Mouse (Mus musculus) sigmoid colon, adult 10 weeks (tissue): ENCODE results near the gene BC147527. TPM values are rescaled to one million over a fixed set of nuclear protein-coding genes. Genes with fewer than 3 reads are reported as not detected.

Source experiments
- polyA plus RNA-seq: library from polyadenylated mRNA; stranded (reverse); fragments of 350-450 nt; fragmentation: Illumina TruSeq; extraction: RNeasy Lipid Tissue Mini Kit (QIAGEN cat#74804); gene quantifications from one replicate; pipeline ENCODE4 v1.2.3, GENCODE M21; 2014; ENCODE audit warnings: low read depth, low replicate concordance

BC147527 gene
- 1.0 TPM for polyA plus RNA-seq

DNA sequence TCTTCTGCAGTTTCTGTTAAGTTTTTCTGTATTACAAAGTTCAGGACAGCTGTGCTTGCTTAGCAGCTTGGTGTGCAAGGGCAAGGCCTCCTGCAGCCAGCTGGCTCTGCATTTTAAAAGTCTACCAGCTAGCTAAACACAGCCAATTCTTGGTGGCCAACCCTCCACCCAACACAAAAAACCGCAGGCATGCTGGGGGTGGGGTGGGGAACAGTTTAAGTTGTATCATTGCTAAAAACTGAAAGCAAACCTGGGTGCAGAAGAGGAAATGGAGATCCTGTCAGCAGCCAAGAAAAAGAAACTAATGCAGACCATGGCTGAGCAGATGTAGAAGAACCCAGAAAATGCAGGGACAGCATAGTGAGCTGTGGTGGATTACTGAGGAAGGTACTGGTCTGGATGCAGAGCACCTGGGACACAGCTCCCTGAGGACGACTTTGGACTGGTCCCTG is at the start of gene BC147527:
Gene BC147527, plus strand, starts transcription at position 402 of the 452 bp plus-strand sequence.

GRCm38 (mm10) chr13:120262870-120263269 is 37.3 kb upstream of the BC147527 start, which contains the start of gene AF067061:
TSS of gene AF067061 (plus strand) at chr13:120263114.

GRCm38 (mm10) chr13:120316578-120316977 is 16.4 kb downstream of the BC147527 start, which contains the start of gene Tcstv3:
TSS of gene Tcstv3 (plus strand) at chr13:120316878.

Other genes starting within 250 kb of the BC147527 start
- gene Gm21188, start 248.2 kb upstream of the BC147527 start, polyA plus RNA-seq: 4.5 TPM
- gene Gm20767, start 160.1 kb upstream of the BC147527 start, polyA plus RNA-seq: not detected
- gene Gm21818, start 128.0 kb upstream of the BC147527 start, polyA plus RNA-seq: not detected
- gene Gm21762, start 84.4 kb upstream of the BC147527 start, polyA plus RNA-seq: not detected
- gene Gm21731, start 61.3 kb upstream of the BC147527 start, polyA plus RNA-seq: not detected
- gene AF067061, start 37.3 kb upstream of the BC147527 start, polyA plus RNA-seq: not detected
- not detected for gene Tcstv3, start 16.5 kb downstream of the BC147527 start, polyA plus RNA-seq